Mouse (Mus musculus): Measurements from ENCODE around the gene Tmem258.
"Not testable (repeated sequence)": the region's sequence is repeated elsewhere in the genome, so short reads cannot be mapped to it uniquely, and the experiment has no call there.

Gene Tmem258

GRCm38 (mm10) chr19:10203848-10204615 lies at the start of gene Tmem258, which contains the start of gene Fen1:
Gene Tmem258, plus strand, starts transcription at chr19:10204014.
Gene Fen1, minus strand, starts transcription at chr19:10204169.
- peak; percentile 95 for DNase-seq (ENCODE audit: low spot score)

- DNase-seq (ENCODE audit: low spot score), result no peak
Observed at GRCm38 (mm10) chr19:10157725-10158124, 46.1 kb upstream of the Tmem258 start.

GRCm38 (mm10) chr19:10163896-10164295 lies 39.9 kb upstream of the Tmem258 start:
- DNase-seq (ENCODE audit: low spot score), result no peak

GRCm38 (mm10) chr19:10165928-10166327 lies 37.9 kb upstream of the Tmem258 start:
- DNase-seq (ENCODE audit: low spot score), result not testable (repeated sequence)

GRCm38 (mm10) chr19:10167112-10167511 lies 36.7 kb upstream of the Tmem258 start:
- no peak for DNase-seq (ENCODE audit: low spot score)

- no peak for DNase-seq (ENCODE audit: low spot score)
Observed at GRCm38 (mm10) chr19:10167951-10168350, 35.9 kb upstream of the Tmem258 start.

- DNase-seq (ENCODE audit: low spot score), result no peak
Observed at GRCm38 (mm10) chr19:10168441-10168840, 35.4 kb upstream of the Tmem258 start.

- no peak for DNase-seq (ENCODE audit: low spot score)
Observed at GRCm38 (mm10) chr19:10169179-10169578, 34.6 kb upstream of the Tmem258 start.

GRCm38 (mm10) chr19:10169692-10170330 lies 34.0 kb upstream of the Tmem258 start:
- not testable (repeated sequence) for DNase-seq (ENCODE audit: low spot score)

- no peak for DNase-seq (ENCODE audit: low spot score)
Observed at GRCm38 (mm10) chr19:10170466-10170865, 33.3 kb upstream of the Tmem258 start.

GRCm38 (mm10) chr19:10171359-10171758 lies 32.5 kb upstream of the Tmem258 start:
- no peak for DNase-seq (ENCODE audit: low spot score)

GRCm38 (mm10) chr19:10171846-10172245 lies 32.0 kb upstream of the Tmem258 start:
- DNase-seq (ENCODE audit: low spot score), result peak; percentile 75

- DNase-seq (ENCODE audit: low spot score), result no peak
Observed at GRCm38 (mm10) chr19:10173116-10173718, 30.6 kb upstream of the Tmem258 start.

- no peak for DNase-seq (ENCODE audit: low spot score)
Observed at GRCm38 (mm10) chr19:10173844-10174539, 29.8 kb upstream of the Tmem258 start.

GRCm38 (mm10) chr19:10174956-10175355 lies 28.9 kb upstream of the Tmem258 start:
- DNase-seq (ENCODE audit: low spot score), result no peak

GRCm38 (mm10) chr19:10176477-10176876 lies 27.3 kb upstream of the Tmem258 start:
- no peak for DNase-seq (ENCODE audit: low spot score)

- DNase-seq (ENCODE audit: low spot score), result no peak
Observed at GRCm38 (mm10) chr19:10176941-10177372, 26.9 kb upstream of the Tmem258 start.

- DNase-seq (ENCODE audit: low spot score), result peak; percentile 71
Observed at GRCm38 (mm10) chr19:10181225-10181624, 22.6 kb upstream of the Tmem258 start.

- no peak for DNase-seq (ENCODE audit: low spot score)
Observed at GRCm38 (mm10) chr19:10182142-10182541, 21.7 kb upstream of the Tmem258 start.

- DNase-seq (ENCODE audit: low spot score), result peak; percentile 94
Observed at GRCm38 (mm10) chr19:10182670-10183298, 21.0 kb upstream of the Tmem258 start, which contains the start of gene Fads1. Gene Fads1, plus strand, starts transcription at chr19:10182888.

- DNase-seq (ENCODE audit: low spot score), result peak; percentile 80
Observed at GRCm38 (mm10) chr19:10183299-10183983, 20.4 kb upstream of the Tmem258 start.

Measured in layer of hippocampus, adult 11-12 months (tissue).